Mouse (Mus musculus) ES-E14 (cell line): ENCODE results near the gene Utrn.

Experiments used
- CHD2 ChIP-seq: IDR thresholded peaks from 2 replicates; pipeline ENCODE4 v1.6.1; 2014; ENCODE audit warnings: mild to moderate bottlenecking, low read depth, low read length, inconsistent platforms
- HCFC1 ChIP-seq: IDR thresholded peaks from 2 replicates; pipeline ENCODE4 v1.6.1; 2012; ENCODE audit warnings: low read length, inconsistent platforms, borderline replicate concordance; ENCODE audit not compliant: insufficient read depth
- ZNF384 ChIP-seq: IDR thresholded peaks from 2 replicates; pipeline ENCODE4 v1.6.1; 2012; ENCODE audit warnings: low read depth, low read length, inconsistent platforms

GRCm38 (mm10) chr10:12376015-12376414, 493.1 kb downstream of the Utrn start:
- TF ChIP-seq ZNF384 (no peak), HCFC1 (no peak), CHD2 (no peak)
